Mouse (Mus musculus) layer of hippocampus, postnatal 36 days (tissue): Measurements from ENCODE around the gene Sit1. TPM values are rescaled to one million over a fixed set of nuclear protein-coding genes. Genes with fewer than 3 reads are reported as not detected.
A peak's percentile ranks its signal among the peaks of the same experiment; 100 is the strongest.
"Not testable (repeated sequence)": the region's sequence is repeated elsewhere in the genome, so short reads cannot be mapped to it uniquely, and the experiment has no call there.

ENCODE experiments used
- DNase-seq, 2 experiments: peaks; one replicate each; pipeline ENCODE4 v3.0.0; 2022
- total RNA-seq, 2 experiments: library from RNA; stranded (reverse); gene quantifications; 2 replicates each; pipeline ENCODE4 v1.2.3; 2021

The Sit1 gene
- total RNA-seq, 2 experiments from 2014 or later, result not detected

- peak; percentile 66 to 68 for DNase-seq
Measured at GRCm38 (mm10) chr4:43499407-43500333, 16.1 kb upstream of the Sit1 start, which contains the start of gene Arhgef39. Gene Arhgef39, minus strand, starts transcription at chr4:43499695.

GRCm38 (mm10) chr4:43498983-43499382 lies 15.4 kb upstream of the Sit1 start:
- no peak for DNase-seq

- no peak for DNase-seq
Measured at GRCm38 (mm10) chr4:43497946-43498345, 14.4 kb upstream of the Sit1 start.

GRCm38 (mm10) chr4:43497405-43497804 lies 13.9 kb upstream of the Sit1 start:
- DNase-seq, result no peak

GRCm38 (mm10) chr4:43496587-43496986 lies 13.1 kb upstream of the Sit1 start:
- no peak for DNase-seq

GRCm38 (mm10) chr4:43493846-43494240 lies 10.3 kb upstream of the Sit1 start:
- DNase-seq, result no peak

- peak; percentile 95 for DNase-seq
Measured at GRCm38 (mm10) chr4:43493186-43493845, 9.8 kb upstream of the Sit1 start.

- peak; percentile 92 to 94 for DNase-seq
Measured at GRCm38 (mm10) chr4:43492821-43493185, 9.3 kb upstream of the Sit1 start, which contains the start of gene Ccdc107. Gene Ccdc107, plus strand, starts transcription at chr4:43492900.

- DNase-seq, result no peak
Measured at GRCm38 (mm10) chr4:43492101-43492820, 8.7 kb upstream of the Sit1 start.

- DNase-seq, result no peak
Measured at GRCm38 (mm10) chr4:43490801-43491200, 7.3 kb upstream of the Sit1 start.

GRCm38 (mm10) chr4:43489611-43490010 lies 6.1 kb upstream of the Sit1 start:
- DNase-seq, result no peak

- not testable (repeated sequence) for DNase-seq
Measured at GRCm38 (mm10) chr4:43485666-43486065, 2.1 kb upstream of the Sit1 start.

- no peak for DNase-seq
Measured at GRCm38 (mm10) chr4:43482591-43482990, 943 bp downstream of the Sit1 start.

- DNase-seq, result no peak
Measured at GRCm38 (mm10) chr4:43481894-43482456, 1.6 kb downstream of the Sit1 start.

GRCm38 (mm10) chr4:43480985-43481384 lies 2.5 kb downstream of the Sit1 start:
- DNase-seq, result no peak

- DNase-seq, result peak in 1 of 2 experiments; percentile 24
Measured at GRCm38 (mm10) chr4:43478906-43479832, 4.4 kb downstream of the Sit1 start.

GRCm38 (mm10) chr4:43478534-43478858 lies 5.0 kb downstream of the Sit1 start:
- no peak for DNase-seq

- DNase-seq, result peak; percentile 79 to 81
Measured at GRCm38 (mm10) chr4:43477857-43478533, 5.5 kb downstream of the Sit1 start.

- no peak for DNase-seq
Measured at GRCm38 (mm10) chr4:43476604-43477003, 6.9 kb downstream of the Sit1 start.

GRCm38 (mm10) chr4:43473636-43474035 lies 9.9 kb downstream of the Sit1 start:
- no peak for DNase-seq

- no peak for DNase-seq
Measured at GRCm38 (mm10) chr4:43470301-43470700, 13.2 kb downstream of the Sit1 start.
